Mouse (Mus musculus) limb, embryonic 12.5 days (tissue): Measurements from ENCODE around the gene Gpr18. TPM values are rescaled to one million over a fixed set of nuclear protein-coding genes. Genes with fewer than 3 reads are reported as not detected.

ENCODE experiments used
- ATAC-seq: fragments of 200-750 bp; cut with Nextera tagmentation; 2 replicates; pipeline ENCODE4 v1.8.0; 2017; ENCODE audit warnings: low read depth, moderate TSS enrichment; ENCODE audit not compliant: insufficient number of reproducible peaks, insufficient read depth, low FRiP score, low TSS enrichment
- H3K27ac ChIP-seq: fragments of 300-500 bp; sonication (generic); 2 replicates; pipeline ENCODE4 v1.5.1; 2016; ENCODE audit warnings: mild to moderate bottlenecking, moderate library complexity
- H3K27me3 ChIP-seq: fragments of 300-500 bp; sonication (generic); 2 replicates; pipeline ENCODE4 v1.6.1; 2016; ENCODE audit warnings: mild to moderate bottlenecking, moderate library complexity
- H3K36me3 ChIP-seq: fragments of 300-500 bp; sonication (generic); 2 replicates; pipeline ENCODE4 v1.6.1; 2016; ENCODE audit warnings: mild to moderate bottlenecking, moderate library complexity
- H3K4me1 ChIP-seq: fragments of 300-500 bp; sonication (generic); replicated peaks from 2 replicates; pipeline ENCODE4 v1.6.1; 2016
- H3K4me2 ChIP-seq: fragments of 300-500 bp; sonication (generic); 2 replicates; pipeline ENCODE4 v1.6.1; 2016; ENCODE audit warnings: mild to moderate bottlenecking, moderate library complexity
- H3K4me3 ChIP-seq: fragments of 300-500 bp; sonication (generic); replicated peaks from 2 replicates; pipeline ENCODE4 v1.5.1; 2016; ENCODE audit warnings: mild to moderate bottlenecking
- H3K9ac ChIP-seq: fragments of 300-500 bp; sonication (generic); replicated peaks from 2 replicates; pipeline ENCODE4 v1.6.1; 2016; ENCODE audit warnings: mild to moderate bottlenecking, moderate library complexity
- H3K9me3 ChIP-seq: fragments of 300-500 bp; sonication (generic); 2 replicates; pipeline ENCODE4 v1.6.1; 2016; ENCODE audit warnings: mild to moderate bottlenecking, moderate library complexity
- WGBS: fragments of 180-500 bp; shearing (Covaris S2); methylation state at CpG from one replicate; pipeline ENCODE4 v1.1.7; 2016; 5-methylcytosine and 5-hydroxymethylcytosine counted together
- polyA plus RNA-seq: library from polyadenylated mRNA; unstranded; fragments of >200 nt; fragmentation: Nextera tagmentation; extraction: Ambion mirVana; gene quantifications from 2 replicates; pipeline ENCODE4 v1.2.1, GENCODE M21; 2016

The Gpr18 gene
- polyA plus RNA-seq, 1 experiment from 2014 or later: 0.45 TPM

- H3K4me3 ChIP-seq: no peak overlapping the region
- 93% methylated on average over 7 of the region's 7 CpGs for WGBS
- ATAC-seq: no peak
- H3K9me3 ChIP-seq: no peaks in the 10 kb centered on the region
- no peaks in the 10 kb centered on the region for H3K27me3 ChIP-seq
- no peak overlapping the region for H3K4me2 ChIP-seq
- H3K27ac ChIP-seq: no peak overlapping the region
- no peaks in the 10 kb centered on the region; the same call in 1 of the 2 replicates for H3K4me1 ChIP-seq
- no peak overlapping the region for H3K9ac ChIP-seq
- peaks cover 35% of the 10 kb centered on the region for H3K36me3 ChIP-seq
Measured at GRCm38 (mm10) chr14:121903381-121903876, 12.2 kb downstream of the Gpr18 start.

- no peaks in the 10 kb centered on the region for H3K9me3 ChIP-seq
- H3K27ac ChIP-seq: no peak overlapping the region
- H3K4me1 ChIP-seq: no peaks in the 10 kb centered on the region; the same call in 1 of the 2 replicates
- WGBS: 93% methylated on average over 6 of the region's 6 CpGs
- no peak for ATAC-seq
- no peak overlapping the region for H3K4me3 ChIP-seq
- no peaks in the 10 kb centered on the region for H3K27me3 ChIP-seq
- no peak overlapping the region for H3K9ac ChIP-seq
- no peak overlapping the region for H3K4me2 ChIP-seq
- peaks cover 23% of the 10 kb centered on the region for H3K36me3 ChIP-seq
Measured at GRCm38 (mm10) chr14:121901511-121901910, 14.1 kb downstream of the Gpr18 start.

- Histone ChIP-seq H3K9ac (no peak overlapping the region), H3K4me2 (no peak overlapping the region), H3K36me3 (peaks cover 8% of the 10 kb centered on the region; the same call in 1 of the 2 replicates), H3K9me3 (no peaks in the 10 kb centered on the region), H3K27me3 (no peaks in the 10 kb centered on the region), H3K27ac (no peak overlapping the region), H3K4me1 (peaks cover 7% of the 10 kb centered on the region), H3K4me3 (no peak overlapping the region)
- WGBS: 86% methylated on average over 3 of the region's 3 CpGs
- ATAC-seq: no peak
Measured at GRCm38 (mm10) chr14:121899071-121899470, 16.5 kb downstream of the Gpr18 start.

GRCm38 (mm10) chr14:121898509-121898908, 17.1 kb downstream of the Gpr18 start:
- ATAC-seq: no peak
- peaks cover 13% of the 10 kb centered on the region for H3K4me1 ChIP-seq
- no peaks in the 10 kb centered on the region for H3K9me3 ChIP-seq
- H3K36me3 ChIP-seq: peaks cover 8% of the 10 kb centered on the region; the same call in 1 of the 2 replicates
- no peak overlapping the region for H3K4me2 ChIP-seq
- 86% methylated on average over 11 of the region's 11 CpGs for WGBS
- H3K9ac ChIP-seq: no peak overlapping the region
- no peaks in the 10 kb centered on the region for H3K27me3 ChIP-seq
- H3K27ac ChIP-seq: no peak overlapping the region
- H3K4me3 ChIP-seq: no peak overlapping the region

- no peak overlapping the region for H3K27ac ChIP-seq
- H3K4me2 ChIP-seq: no peak overlapping the region
- ATAC-seq: no peak
- H3K4me3 ChIP-seq: no peak overlapping the region
- peaks cover 15% of the 10 kb centered on the region for H3K4me1 ChIP-seq
- H3K36me3 ChIP-seq: peaks cover 8% of the 10 kb centered on the region; the same call in 1 of the 2 replicates
- H3K27me3 ChIP-seq: no peaks in the 10 kb centered on the region
- no peaks in the 10 kb centered on the region for H3K9me3 ChIP-seq
- H3K9ac ChIP-seq: no peak overlapping the region
- 82% methylated on average over 2 of the region's 2 CpGs for WGBS
Measured at GRCm38 (mm10) chr14:121897773-121898172, 17.8 kb downstream of the Gpr18 start.

GRCm38 (mm10) chr14:121896126-121897090, 19.2 kb downstream of the Gpr18 start:
- peaks cover 1% of the 10 kb centered on the region; the same call in 1 of the 2 replicates for H3K36me3 ChIP-seq
- H3K4me2 ChIP-seq: no peak overlapping the region
- H3K9ac ChIP-seq: no peak overlapping the region
- H3K4me1 ChIP-seq: peaks cover 23% of the 10 kb centered on the region
- no peak for ATAC-seq
- WGBS: 75% methylated on average over 6 of the region's 6 CpGs
- no peak overlapping the region for H3K4me3 ChIP-seq
- no peaks in the 10 kb centered on the region for H3K27me3 ChIP-seq
- no peaks in the 10 kb centered on the region for H3K9me3 ChIP-seq
- H3K27ac ChIP-seq: no peak overlapping the region

GRCm38 (mm10) chr14:121895316-121895715, 20.3 kb downstream of the Gpr18 start:
- H3K4me3 ChIP-seq: no peak overlapping the region
- no peak overlapping the region for H3K27ac ChIP-seq
- H3K36me3 ChIP-seq: peaks cover 3% of the 10 kb centered on the region
- no peak overlapping the region for H3K4me2 ChIP-seq
- H3K4me1 ChIP-seq: peaks cover 23% of the 10 kb centered on the region
- H3K9me3 ChIP-seq: no peaks in the 10 kb centered on the region
- no peak for ATAC-seq
- H3K9ac ChIP-seq: no peak overlapping the region
- H3K27me3 ChIP-seq: no peaks in the 10 kb centered on the region
- WGBS: 85% methylated on average over 4 of the region's 4 CpGs

GRCm38 (mm10) chr14:121894511-121895135, 21.0 kb downstream of the Gpr18 start:
- H3K4me1 ChIP-seq: peaks cover 23% of the 10 kb centered on the region
- H3K27ac ChIP-seq: no peak overlapping the region
- peaks cover 3% of the 10 kb centered on the region for H3K36me3 ChIP-seq
- no peak overlapping the region for H3K9ac ChIP-seq
- no peaks in the 10 kb centered on the region for H3K27me3 ChIP-seq
- no peaks in the 10 kb centered on the region for H3K9me3 ChIP-seq
- H3K4me3 ChIP-seq: no peak overlapping the region
- no peak overlapping the region for H3K4me2 ChIP-seq
- WGBS: 49% methylated on average over 5 of the region's 5 CpGs
- no peak for ATAC-seq

GRCm38 (mm10) chr14:121893747-121894146, 21.8 kb downstream of the Gpr18 start:
- Histone ChIP-seq H3K27ac (no peak overlapping the region), H3K27me3 (no peaks in the 10 kb centered on the region), H3K4me1 (peaks cover 23% of the 10 kb centered on the region), H3K9me3 (no peaks in the 10 kb centered on the region), H3K9ac (no peak overlapping the region), H3K4me3 (no peak overlapping the region), H3K36me3 (peaks cover 3% of the 10 kb centered on the region), H3K4me2 (no peak overlapping the region)
- WGBS: 78% methylated on average over 6 of the region's 6 CpGs
- ATAC-seq: no peak

GRCm38 (mm10) chr14:121884150-121884797, 31.3 kb downstream of the Gpr18 start:
- no peaks in the 10 kb centered on the region for H3K9me3 ChIP-seq
- H3K4me3 ChIP-seq: no peak overlapping the region
- H3K4me1 ChIP-seq: peaks cover 12% of the 10 kb centered on the region
- no peak overlapping the region for H3K27ac ChIP-seq
- peaks cover 3% of the 10 kb centered on the region; the same call in 1 of the 2 replicates for H3K36me3 ChIP-seq
- 73% methylated on average over 6 of the region's 6 CpGs for WGBS
- no peaks in the 10 kb centered on the region for H3K27me3 ChIP-seq
- no peak for ATAC-seq
- no peak overlapping the region for H3K4me2 ChIP-seq
- no peak overlapping the region for H3K9ac ChIP-seq

- no peak overlapping the region for H3K27ac ChIP-seq
- H3K4me2 ChIP-seq: no peak overlapping the region
- no peaks in the 10 kb centered on the region for H3K27me3 ChIP-seq
- peaks cover 15% of the 10 kb centered on the region for H3K4me1 ChIP-seq
- no peak overlapping the region for H3K9ac ChIP-seq
- H3K36me3 ChIP-seq: peaks cover 3% of the 10 kb centered on the region; the same call in 1 of the 2 replicates
- H3K9me3 ChIP-seq: no peaks in the 10 kb centered on the region
- H3K4me3 ChIP-seq: no peak overlapping the region
- WGBS: 81% methylated on average over 7 of the region's 7 CpGs
- no peak for ATAC-seq
Measured at GRCm38 (mm10) chr14:121881211-121881610, 34.4 kb downstream of the Gpr18 start.
